Mouse (Mus musculus): ENCODE measurements around the gene Etfbkmt.
"Not testable (repeated sequence)": the region's sequence is repeated elsewhere in the genome, so short reads cannot be mapped to it uniquely, and the experiment has no call there.

The Etfbkmt gene

GRCm38 (mm10) chr6:149134391-149135150 lies 5.1 kb upstream of the Etfbkmt start:
- DNase-seq, result no peak

GRCm38 (mm10) chr6:149135631-149136030 lies 4.0 kb upstream of the Etfbkmt start:
- no peak for DNase-seq

- DNase-seq, result no peak
Measured at GRCm38 (mm10) chr6:149137936-149138335, 1.7 kb upstream of the Etfbkmt start.

GRCm38 (mm10) chr6:149139011-149139410 lies 638 bp upstream of the Etfbkmt start:
- no peak for DNase-seq

GRCm38 (mm10) chr6:149141393-149142173 lies 1.9 kb downstream of the Etfbkmt start:
- DNase-seq, result peak; percentile 73

GRCm38 (mm10) chr6:149145143-149145542 lies 5.5 kb downstream of the Etfbkmt start:
- DNase-seq, result no peak

- no peak for DNase-seq
Measured at GRCm38 (mm10) chr6:149148436-149149229, 9.0 kb downstream of the Etfbkmt start.

GRCm38 (mm10) chr6:149152119-149152518 lies 12.5 kb downstream of the Etfbkmt start:
- no peak for DNase-seq

- DNase-seq, result no peak
Measured at GRCm38 (mm10) chr6:149153473-149154115, 13.9 kb downstream of the Etfbkmt start.

- no peak for DNase-seq
Measured at GRCm38 (mm10) chr6:149154116-149155030, 14.7 kb downstream of the Etfbkmt start.

GRCm38 (mm10) chr6:149155031-149155841 lies 15.6 kb downstream of the Etfbkmt start:
- no peak for DNase-seq

GRCm38 (mm10) chr6:149167038-149167437 lies 27.4 kb downstream of the Etfbkmt start:
- DNase-seq, result not testable (repeated sequence)

- no peak for DNase-seq
Measured at GRCm38 (mm10) chr6:149167672-149168071, 28.0 kb downstream of the Etfbkmt start.

GRCm38 (mm10) chr6:149168436-149168835 lies 28.8 kb downstream of the Etfbkmt start:
- DNase-seq, result no peak

GRCm38 (mm10) chr6:149169965-149170364 lies 30.3 kb downstream of the Etfbkmt start:
- DNase-seq, result not testable (repeated sequence)

- DNase-seq, result no peak
Measured at GRCm38 (mm10) chr6:149173831-149174625, 34.4 kb downstream of the Etfbkmt start.

GRCm38 (mm10) chr6:149174932-149175570 lies 35.4 kb downstream of the Etfbkmt start:
- no peak for DNase-seq

- no peak for DNase-seq
Measured at GRCm38 (mm10) chr6:149179064-149179463, 39.4 kb downstream of the Etfbkmt start.

GRCm38 (mm10) chr6:149184007-149184406 lies 44.4 kb downstream of the Etfbkmt start:
- DNase-seq, result no peak

All from right cerebral cortex, postnatal 14 days (tissue).